Mouse (Mus musculus) right cerebral cortex, postnatal 36 days (tissue): ENCODE measurements at regions not wholly inside any gene's neighbourhood (a gene's known extent, or its start where the extent isn't known, plus 50 kb on each side); places are given as distances from the start of the nearest gene placed in this dataset.
"Not testable (repeated sequence)": the region's sequence is repeated elsewhere in the genome, so short reads cannot be mapped to it uniquely, and the experiment has no call there.

Experiments
- DNase-seq, 2 experiments: peaks; one replicate each; pipeline ENCODE4 v3.0.0; 2022; ENCODE audit warnings: low spot score in 2 of 2, mixed read lengths in 1 of 2

DNA sequence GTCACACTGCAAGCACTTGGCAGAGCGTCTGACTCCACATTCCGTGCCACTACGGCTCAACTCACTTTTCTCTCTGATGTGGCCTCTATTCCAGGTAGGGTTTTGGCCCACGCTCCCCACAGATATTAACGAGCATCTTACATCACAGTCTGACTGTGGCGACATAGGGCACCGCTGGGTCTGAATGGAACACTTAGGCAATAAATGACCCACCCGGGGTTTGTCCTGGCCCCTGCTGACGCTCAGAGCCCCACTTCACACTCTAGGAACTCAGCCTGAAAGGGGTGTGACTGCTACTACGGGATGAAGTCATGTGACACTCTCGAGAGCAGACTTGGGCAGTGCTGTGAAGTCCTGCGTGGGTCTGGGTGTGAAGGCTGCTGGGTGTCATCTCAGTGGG, 475.9 kb downstream of the Zfp704 start:
- no peak for DNase-seq

DNA sequence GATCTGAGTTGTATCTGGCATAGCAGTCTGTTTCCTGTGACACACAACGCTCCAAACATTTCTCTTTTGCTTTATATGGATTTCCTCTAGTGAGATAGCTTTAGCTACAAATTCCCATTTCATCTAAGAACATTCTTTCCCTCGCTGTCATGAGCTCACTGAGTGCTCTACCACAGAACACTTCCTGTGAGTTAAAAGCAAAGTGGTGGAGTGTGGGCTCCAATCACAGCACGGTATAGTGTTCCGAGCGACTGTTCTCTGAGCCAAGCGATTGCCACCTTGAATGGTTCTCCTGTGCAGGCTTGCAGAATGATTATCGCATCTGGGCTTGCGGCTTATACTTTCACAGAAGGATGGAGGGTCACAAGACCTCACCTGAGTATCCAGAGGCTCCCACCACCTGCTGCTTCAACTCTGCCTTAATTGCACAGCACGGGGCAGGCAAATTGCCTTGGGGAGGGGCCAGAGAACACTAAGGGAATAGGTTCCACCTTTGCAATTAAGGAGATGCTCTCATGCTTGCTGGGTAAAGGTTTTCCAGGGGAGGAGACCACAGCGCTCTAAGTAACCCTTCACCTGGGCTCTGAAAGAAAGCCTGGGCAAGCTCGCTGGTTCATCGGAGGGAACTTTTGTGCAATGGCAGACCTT, 477.7 kb downstream of the Zfp704 start:
- DNase-seq, result no peak

DNA sequence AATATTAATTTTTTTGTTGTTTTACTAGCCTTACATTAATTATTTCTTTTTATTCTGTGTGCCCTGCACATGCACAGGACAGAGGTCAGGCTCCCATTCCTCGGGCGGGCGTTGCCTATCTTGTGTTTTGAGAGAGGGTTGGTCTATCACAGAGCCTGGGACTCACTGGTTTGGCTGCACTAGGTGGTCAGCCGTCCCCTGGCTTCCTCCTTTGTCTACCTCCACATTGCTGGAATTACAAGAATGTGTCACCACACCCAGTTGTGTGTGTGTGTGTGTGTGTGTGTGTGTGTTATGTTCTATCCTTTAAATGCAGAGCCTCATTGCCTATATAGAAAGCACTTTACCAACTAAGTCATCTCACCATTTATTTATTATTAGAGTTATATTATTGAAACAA, 478.5 kb downstream of the Zfp704 start:
- DNase-seq, result no peak

DNA sequence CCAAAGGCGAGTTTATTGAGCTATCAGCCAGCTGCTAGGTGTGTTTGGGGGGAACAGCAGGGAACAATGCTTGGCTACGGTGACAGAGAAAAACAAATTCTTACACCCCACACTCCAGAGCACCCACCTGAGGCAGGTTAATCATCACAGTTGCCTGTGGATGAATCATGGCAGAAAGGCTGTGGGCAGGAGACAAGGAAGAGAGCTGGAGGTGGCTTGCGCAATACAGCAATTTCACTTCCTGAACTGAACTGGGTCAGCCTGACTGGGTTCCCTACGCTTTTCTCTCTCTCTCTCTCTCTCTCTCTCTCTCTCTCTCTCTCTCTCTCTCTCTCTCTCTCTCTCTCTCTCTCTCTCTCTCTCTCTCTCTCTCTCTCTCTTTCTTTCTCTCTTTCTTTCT, 481.5 kb downstream of the Zfp704 start:
- peak; percentile 16 to 52 for DNase-seq

DNA sequence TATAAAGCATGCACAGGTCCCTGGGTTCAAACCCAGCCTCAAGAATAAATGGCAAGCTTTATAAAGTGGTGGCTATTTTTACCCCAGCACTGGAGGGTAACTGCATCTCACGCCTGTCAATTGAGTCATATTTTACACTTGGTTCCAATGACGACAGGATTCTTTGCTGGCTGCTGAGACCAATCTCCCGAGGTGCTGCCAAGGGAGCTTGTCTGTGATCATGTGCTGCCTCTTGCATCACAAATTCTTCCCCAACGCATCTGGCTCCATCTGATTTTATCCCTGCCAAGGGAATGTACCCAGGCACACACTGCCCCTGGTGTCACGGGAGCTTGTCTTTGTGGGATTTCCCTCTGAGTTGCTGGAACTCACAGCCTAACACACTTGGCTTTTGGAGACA, 486.8 kb downstream of the Zfp704 start:
- no peak for DNase-seq

DNA sequence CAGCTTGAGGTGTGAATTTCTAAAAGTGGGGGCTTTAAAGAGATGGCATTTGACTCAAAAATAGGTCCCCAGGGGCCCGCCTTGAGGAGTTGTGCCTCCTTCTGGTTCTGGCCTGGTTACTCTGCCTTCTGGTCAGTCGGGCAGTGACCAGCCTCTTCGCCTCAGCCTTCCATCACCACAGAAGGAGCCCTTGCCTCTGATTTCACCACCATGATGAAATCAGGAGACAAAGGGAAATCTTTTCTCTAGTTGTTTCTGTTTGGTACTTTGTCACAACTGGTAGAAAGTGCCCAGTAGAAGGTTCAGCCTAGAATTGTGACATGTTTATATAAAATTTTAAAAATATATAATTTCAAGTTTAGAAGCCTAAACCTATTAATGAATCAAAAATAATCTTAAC, 492.0 kb downstream of the Zfp704 start:
- DNase-seq, result no peak

DNA sequence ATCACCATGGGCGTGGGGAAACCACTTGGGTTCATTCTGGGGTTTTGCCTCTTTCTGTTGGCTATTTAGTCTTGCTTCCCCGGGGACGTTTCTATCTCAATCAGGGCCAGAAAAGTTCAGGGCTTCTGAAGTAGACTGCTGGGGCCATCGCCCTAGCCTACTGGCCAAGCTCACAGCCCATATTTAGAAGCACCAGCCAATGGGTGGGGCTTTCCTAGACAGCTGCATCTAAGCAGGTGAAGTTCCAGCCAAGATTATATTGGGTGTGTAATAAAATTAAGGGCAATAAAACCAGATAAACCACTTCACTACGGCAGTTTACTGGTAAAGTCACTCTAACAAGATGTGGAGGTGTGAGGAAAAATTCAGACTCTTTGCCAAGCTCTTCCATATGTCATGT, 496.5 kb downstream of the Zfp704 start:
- DNase-seq, result no peak

DNA sequence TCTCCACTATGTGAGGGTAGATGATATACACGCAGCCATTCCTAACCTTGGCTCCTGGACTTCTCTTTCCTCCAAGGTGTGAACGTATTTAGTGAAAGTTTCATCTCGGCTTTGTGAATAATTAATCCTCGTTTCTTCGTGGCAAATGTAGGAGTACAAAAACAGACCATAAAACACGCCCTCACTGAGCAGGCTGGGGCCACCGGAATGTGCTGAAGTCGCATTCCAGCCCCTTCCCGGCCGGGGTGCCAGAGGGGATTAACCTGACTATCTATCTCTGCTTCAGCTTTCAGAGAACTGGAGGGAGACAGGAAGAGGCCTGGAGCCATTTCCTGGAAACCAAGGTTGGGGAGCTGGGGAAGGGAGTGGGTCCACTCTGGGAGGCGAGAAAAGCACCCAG, 499.1 kb downstream of the Zfp704 start:
- DNase-seq, result no peak

DNA sequence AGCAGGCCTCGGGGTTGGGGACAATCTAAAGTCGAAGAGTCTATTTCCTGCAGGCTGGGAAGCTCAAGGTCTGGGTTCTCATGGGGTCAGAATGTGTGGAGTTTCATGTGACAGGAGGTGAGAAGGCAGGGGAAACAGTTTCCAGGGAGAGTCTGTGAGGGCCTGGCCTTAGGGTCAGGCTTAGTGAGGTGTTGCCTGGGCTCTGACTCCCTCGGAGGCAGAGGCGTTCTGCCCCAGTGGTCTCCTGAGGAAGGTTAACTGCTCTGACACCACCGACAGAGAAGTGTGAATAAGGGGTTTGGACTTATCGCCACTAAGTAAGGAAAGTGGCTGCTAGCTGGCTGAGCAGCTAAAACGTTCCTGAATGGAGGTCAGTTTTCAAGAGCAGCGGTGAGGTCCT, 499.9 kb downstream of the Zfp704 start:
- DNase-seq, result no peak

DNA sequence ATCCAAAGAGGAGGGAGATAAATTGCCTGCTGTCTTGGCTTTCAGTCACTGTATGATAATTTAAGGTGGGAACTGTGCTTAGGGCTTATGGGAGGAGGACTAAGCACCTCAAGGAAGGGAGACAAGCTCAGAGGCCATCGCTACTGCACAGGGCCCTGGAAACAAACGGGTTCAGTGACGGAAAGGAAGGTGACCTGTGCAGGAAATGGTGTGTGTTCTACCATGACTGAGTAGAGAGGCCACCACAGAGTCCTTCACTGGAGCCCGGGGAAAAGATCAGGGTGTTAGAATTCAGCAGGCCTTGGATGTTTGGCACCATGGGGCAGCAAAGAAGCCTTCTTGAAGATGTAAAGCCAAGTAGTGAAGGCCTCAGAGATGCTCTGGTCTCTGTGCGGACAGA, 500.4 kb downstream of the Zfp704 start:
- no peak for DNase-seq

DNA sequence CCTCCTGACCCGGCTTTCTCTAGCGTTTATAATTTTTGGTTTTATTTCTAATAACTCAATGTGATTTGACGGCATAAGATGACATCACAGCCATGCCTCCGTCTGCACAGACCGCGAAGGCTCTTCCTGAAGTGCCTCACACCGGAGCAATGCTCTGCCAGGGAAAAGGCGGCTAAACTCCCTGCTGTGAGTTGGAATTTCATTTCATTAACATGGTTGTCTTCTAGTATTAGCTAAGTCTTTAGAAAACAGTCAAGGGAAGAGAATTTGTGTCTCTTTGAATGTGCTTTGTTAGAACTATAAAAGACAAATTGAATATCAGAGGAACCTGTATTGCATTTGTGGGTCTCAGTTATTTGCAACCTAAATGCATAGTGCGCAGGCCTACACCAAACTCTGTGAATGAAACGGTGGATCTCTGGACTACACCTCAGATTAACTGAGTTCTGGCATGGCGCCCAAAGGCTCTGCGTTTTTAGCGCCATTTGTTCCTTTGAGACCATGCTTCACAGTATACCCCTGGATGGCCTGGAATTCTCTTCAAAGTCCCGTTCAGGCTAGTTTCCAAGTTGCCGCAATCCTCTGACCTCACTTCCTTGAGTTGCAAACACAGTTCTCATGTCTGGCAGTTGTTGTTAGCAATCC, 502.0 kb downstream of the Zfp704 start:
- DNase-seq, result no peak

DNA sequence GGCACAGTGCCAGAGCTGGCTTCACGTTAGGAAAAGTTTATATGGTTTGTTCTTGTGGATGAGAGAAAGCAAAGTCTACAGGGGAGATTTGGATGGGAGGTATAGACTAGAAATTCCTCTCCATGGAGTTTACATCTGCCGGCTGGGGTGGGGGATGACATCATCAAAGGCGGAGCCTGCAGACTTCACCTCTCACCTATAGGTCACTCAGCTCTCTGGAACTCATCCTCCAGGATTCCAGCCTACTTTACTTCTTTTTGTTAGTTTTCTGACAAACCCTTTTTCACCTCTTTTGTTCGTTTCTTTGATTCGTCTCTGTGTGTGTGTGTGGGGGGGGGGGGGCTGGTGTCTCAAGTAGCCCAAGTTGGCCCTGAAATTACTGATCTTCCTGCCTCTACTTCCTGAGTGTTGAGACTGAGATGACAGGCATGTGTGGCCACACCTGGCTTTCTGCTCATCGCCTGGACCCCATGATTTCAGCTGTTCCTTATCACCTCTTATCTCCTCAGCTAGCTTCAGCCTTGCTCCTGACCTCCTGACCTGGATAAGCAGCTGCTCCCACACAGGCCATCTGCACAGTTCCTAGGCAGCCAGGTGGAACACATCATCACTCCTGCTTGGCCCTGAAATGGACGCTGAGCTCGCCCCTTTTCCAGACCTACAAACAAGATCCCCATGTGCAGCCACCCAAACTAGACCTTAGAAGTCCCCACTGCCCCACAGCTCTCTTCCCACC, 504.5 kb downstream of the Zfp704 start:
- no peak for DNase-seq

DNA sequence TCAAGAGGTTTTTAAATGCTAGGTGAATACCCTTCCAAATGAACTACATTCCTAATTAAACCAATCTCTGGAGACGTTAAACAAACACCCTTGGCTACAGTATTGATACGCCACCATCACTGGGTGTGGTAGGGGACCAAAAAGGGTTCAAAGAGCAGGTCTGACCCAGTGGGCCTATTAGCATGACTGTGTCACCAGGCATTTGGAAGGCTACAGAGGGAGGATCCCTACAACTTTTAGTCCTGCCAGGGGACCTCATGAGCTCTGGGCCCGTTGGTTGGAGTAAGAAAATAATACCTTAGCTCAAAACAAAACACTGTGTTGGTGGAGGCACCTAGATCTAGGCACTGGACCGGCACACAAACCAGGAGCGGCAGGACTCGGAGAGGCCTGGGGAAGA, 506.4 kb downstream of the Zfp704 start:
- no peak for DNase-seq

DNA sequence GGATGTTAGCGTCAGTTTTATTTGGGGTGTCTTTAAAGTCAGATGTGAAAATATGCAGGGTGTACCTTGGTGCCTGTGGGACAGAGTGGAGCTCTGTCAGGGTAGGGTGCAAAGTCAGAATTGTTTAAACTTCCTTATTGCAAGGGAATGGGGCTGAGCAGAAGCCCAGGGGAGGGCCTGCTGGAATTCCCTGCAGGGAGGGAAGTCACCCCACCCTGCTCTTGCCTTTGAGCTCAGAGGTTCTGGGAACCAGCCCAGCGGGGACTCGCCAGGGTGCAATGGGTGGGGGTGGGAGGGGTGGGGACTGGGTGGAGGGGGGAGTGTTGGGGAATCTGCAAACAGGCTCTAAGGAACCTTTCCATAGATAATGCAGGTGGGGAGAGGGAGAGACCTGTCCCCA, 508.6 kb downstream of the Zfp704 start:
- no peak for DNase-seq

DNA sequence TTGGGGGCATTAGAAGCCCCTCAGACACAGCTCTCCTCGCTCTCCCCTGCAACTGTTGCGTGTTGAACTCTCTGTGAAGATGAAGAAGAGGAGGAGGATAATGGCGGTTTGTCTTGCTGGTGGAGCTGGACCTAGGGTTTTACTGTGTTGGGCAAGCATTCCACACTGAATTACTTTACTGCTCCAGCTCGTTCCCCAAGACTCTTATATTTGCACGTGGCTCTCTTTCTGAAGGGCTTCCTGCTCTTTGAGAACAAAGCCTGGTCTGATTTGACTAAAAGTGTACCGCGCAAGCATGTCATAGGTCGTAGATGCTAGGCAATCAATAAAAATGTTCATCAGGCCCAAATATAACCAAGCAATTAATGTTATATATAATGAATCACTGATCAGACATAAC, 509.1 kb downstream of the Zfp704 start:
- no peak for DNase-seq

DNA sequence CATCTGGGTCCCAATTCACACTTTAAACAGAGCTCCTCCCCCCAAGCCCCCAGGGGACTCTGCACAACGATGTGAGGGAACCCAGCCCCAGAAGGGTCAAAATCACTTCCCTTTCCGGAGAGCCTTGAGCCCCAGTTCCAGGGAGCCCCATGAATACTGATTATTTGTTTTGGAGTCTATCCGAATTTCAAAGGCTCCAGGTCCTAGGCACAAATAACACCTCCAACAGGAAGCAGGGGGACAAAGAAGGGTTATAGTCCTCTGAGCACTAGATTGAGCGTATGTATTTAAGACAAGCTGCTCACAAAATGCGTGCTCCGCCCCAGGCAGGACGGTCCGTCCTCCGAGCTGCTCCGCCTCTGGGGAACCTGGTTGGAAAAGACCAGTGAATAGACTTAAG, 511.4 kb downstream of the Zfp704 start:
- DNase-seq, result no peak

DNA sequence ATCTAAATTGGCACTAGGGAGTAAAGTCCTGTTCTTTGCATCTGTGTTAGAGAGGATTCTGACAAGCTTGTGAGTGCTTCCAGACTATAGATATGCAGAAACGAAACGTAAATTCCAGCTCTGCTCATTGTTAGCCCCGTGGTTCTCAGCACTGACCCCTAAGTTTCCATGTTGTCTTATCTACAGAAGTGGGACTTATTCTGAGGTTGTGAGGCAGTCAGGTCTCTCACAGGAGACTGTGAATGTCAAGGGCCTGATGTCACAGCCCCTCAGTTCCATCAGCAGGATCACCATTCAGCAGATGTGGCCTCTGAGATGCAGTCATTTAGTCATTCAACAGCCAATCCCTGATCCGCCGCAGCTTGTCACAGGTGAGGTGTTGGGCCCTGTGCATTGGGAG, 525.8 kb downstream of the Zfp704 start:
- no peak for DNase-seq

DNA sequence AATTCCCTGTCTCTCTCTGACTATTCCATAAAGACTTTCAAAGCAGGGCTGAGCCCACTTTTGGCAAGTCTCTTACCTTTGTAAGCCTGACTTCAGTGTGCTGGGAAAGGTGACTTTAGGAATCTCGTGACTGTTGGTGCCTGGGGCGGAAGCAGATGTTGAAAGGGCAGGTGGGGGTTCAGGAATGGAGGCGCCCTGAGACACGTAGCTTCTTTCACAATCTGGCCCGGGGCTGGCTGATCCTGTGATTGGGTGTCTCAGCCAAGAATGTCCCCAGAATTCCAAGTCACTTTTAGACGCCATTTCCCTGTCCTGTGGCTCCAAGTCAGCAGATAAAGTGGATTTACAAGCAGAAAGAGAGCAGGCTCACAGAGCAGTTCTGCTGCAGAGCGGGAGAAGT, 527.8 kb downstream of the Zfp704 start:
- no peak for DNase-seq

DNA sequence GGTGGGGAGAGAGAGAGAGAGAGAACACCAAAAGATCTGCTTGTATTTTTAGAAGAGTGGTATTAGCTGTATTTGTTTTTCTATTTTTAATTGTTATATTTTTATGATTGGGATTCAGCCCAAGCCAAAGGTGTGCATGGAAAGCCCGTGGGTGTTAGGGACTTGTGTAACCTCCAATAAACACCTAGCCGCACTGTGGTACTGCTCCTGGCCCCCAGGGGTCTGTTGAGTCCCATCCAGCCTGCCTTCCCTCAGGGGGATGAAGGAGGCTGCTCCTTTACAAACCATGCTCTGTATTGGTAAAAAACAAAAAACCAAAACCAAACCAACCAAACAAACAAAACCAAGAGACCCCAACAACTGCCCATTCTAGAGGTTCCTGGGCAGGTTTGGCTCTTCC, 531.7 kb downstream of the Zfp704 start:
- DNase-seq, result no peak

DNA sequence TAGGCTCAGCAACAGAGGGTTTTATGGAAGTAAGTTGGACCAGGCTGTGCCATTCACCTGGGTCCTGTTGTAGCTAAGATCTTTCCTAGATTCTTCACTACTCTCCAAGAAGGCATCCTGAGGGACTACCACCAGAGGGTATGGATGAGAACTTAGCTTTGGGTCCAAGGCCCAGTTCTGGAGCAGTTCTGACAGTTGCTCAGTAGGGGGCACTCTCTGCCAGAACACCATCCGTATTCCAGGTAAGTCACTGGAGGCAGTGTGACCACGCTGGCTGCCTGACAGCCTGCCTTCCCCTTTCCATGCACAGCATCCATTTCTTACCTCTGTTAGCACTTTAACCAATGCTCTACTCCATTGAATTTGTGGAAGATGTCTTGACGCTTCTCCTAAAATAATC, 533.2 kb downstream of the Zfp704 start:
- peak; percentile 42 to 46 for DNase-seq

DNA sequence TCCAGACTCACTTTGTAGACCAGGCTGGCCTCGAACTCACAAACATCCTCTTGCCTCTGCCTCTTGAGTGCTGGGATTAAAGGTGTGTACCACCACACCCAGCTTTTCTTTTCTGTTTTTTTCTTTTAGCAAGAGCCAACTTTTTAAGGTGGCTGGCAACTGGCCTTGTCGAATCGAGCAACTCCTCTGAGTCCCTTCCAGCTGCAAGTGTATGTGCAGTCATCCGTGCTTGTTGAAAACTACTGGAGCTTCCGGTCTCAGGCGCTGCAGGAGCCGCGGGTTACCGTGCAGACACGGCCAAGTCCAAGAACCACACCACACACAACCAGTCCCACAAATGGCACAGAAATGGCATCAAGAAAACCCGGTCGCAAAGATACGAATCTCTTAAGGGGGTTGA, 537.4 kb downstream of the Zfp704 start:
- not testable (repeated sequence) for DNase-seq

DNA sequence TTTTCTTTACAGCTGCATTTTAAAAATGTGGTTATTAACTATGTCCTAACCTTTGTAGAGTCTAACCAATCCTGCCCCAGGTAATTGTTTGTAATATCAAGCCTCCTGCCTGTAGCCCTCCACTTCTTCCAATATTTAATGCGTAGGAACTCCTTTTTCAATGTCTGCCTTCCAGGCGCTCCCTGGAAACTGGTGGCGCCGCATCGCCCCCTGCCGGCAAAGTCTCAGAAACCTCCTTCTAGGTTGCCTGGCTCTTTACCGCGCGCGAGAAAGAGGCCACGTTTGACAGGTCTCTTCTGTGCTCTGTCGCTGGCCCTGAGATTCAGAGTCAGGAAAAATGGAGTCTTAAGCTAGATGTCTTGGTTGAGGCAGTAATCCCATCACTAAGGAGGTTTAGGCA, 542.8 kb downstream of the Zfp704 start:
- peak; percentile 55 to 66 for DNase-seq

DNA sequence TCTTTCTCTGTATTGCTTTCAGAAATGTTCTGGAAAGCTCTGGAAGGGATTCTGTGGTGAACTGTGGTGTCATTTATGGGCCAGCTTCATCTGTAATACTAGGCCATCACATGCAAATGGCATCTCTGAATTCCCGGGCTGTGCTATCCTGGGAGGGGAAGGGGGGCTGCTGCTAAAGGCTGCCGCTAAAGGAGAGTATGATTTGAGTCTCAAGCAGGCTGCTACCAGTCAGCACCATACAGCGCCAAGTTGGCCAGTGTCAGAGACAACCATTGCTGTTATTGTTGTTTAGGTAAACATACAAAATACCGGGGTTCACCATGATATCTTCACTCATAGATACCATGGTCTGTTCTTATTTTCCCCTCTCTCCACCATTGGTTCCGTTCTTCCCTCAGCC, 543.5 kb downstream of the Zfp704 start:
- DNase-seq, result no peak
